Mouse (Mus musculus): ENCODE data around the gene Erc2.

DNA sequence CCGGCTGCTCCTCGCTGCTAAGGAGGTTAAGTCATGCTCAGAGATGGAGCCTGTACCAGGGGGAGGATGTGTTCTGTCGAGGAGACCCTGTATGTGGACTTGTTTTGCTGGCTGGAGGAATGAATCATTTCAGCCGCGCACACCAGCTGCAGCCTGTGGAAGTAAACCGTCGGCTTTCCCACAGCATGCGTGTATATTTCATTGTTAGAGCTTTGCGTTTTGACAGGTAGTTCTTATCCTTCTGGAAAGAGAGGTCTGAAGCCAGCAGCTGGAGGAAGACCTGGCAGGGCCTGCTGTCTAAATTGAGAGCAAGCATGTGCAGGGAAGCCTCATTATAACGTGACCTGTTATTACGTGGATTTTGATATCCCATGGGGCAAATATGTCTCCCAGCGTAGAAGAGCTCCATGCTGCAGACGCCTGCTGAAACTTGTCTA, 788.6 kb downstream of the Erc2 start:
- TF ChIP-seq CTCF (IDR thresholded peaks at IDR 0.05; ENCODE audit: low read depth) (no peak), EP300 (IDR thresholded peaks at IDR 0.05; ENCODE audit: low read depth) (no peak)

Measured in liver, embryonic 14.5 days (tissue).